Mouse (Mus musculus) testis, adult 10 weeks (tissue): ENCODE data around the gene Gm4985. TPM values are rescaled to one million over a fixed set of nuclear protein-coding genes. Genes with fewer than 3 reads are reported as not detected.

Source experiments
- polyA plus RNA-seq: library from polyadenylated mRNA; stranded (reverse); fragments of 350-450 nt; fragmentation: Illumina TruSeq; extraction: RNeasy Lipid Tissue Mini Kit (QIAGEN cat#74804); gene quantifications from one replicate; pipeline ENCODE4 v1.2.3, GENCODE M21; 2014; ENCODE audit warnings: low read depth, low replicate concordance

Gene Gm4985
- polyA plus RNA-seq, result 38.8 TPM

DNA sequence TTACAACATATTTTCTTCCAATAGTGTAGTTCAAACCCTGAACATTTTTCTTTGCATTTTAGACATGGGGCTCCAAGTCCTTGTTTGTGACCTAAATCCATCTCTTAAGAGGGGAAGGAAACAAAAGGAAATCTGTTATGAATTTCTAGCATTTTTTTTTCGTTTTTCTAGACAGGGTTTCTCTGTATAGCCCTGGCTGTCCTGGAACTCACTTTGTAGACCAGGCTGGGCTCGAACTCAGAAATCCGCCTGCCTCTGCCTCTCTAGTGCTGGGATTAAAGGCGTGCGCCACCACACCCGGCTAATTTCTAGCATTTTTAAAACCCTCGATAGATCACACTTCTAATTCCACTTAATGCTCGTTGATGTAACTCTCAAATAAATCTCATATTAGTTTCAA is at the start of gene Gm4985:
Gene Gm4985, minus strand, starts transcription at position 101 of the 400 bp plus-strand sequence.

Other genes with a start within 250 kb of the Gm4985 start
- gene Gm4907, start 76.4 kb downstream of the Gm4985 start, polyA plus RNA-seq, result 40.2 TPM